Mouse (Mus musculus): Measurements from ENCODE around the gene Olfr481. TPM values are rescaled to one million over a fixed set of nuclear protein-coding genes. Genes with fewer than 3 reads are reported as not detected.

The Olfr481 gene
- not detected in 2 replicates for total RNA-seq (2014; rRNA removed)
- not detected in 2 replicates for polyA plus RNA-seq (2015; fragmentation: Nextera tagmentation; extraction: Ambion mirVana)

DNA sequence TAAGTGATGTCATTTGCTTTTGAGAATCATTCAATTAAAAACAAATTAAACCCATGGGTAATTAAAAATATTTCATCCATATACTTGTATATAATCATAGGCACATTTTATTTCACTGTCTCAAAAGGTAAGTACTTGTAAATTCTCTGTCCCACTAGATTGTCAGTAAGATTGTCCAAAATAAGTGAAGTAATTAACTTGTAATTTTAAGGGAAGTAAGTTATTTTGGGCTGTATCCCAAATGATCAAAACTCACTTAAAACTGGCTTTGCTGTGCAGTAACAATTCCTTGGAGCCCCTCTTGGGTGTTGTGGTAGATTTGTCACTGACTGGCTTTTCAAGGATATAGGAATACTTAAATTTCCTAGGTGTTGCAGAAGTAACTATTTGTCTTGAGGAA, at the start of gene Olfr481:
Olfr481 (plus strand) TSS at position 301 of the 400 bp plus-strand sequence.
- DNase-seq (ENCODE audit: low spot score), result no peak
- no peaks in the 10 kb centered on the region for H3K4me1 ChIP-seq (ENCODE audit: insufficient read depth, low read length)
- no peak within 1 kb of the TSS for H3K27ac ChIP-seq (ENCODE audit: low read depth, low read length)
- no peaks in the 10 kb centered on the region for H3K36me3 ChIP-seq (ENCODE audit: insufficient read depth, low read length)
- ATAC-seq (ENCODE audit: low FRiP score), result no peak
- no peaks in the 10 kb centered on the region for H3K9me3 ChIP-seq (ENCODE audit: low read length)
- TF ChIP-seq CTCF (IDR thresholded peaks at IDR 0.05), result no peak
- no peak within 1 kb of the TSS for H3K9ac ChIP-seq (replicated peaks; ENCODE audit: low read length, poor library complexity, severe bottlenecking)
- H3K4me3 ChIP-seq (ENCODE audit: low read depth, low read length), result no peak within 1 kb of the TSS
- no peak within 1 kb of the TSS for H3K4me2 ChIP-seq (ENCODE audit: low read depth, low read length, poor library complexity, severe bottlenecking)
- H3K27me3 ChIP-seq (ENCODE audit: insufficient read depth, low read length), result no peaks in the 10 kb centered on the region

- Histone ChIP-seq H3K4me2 (ENCODE audit: low read depth, low read length, poor library complexity, severe bottlenecking) (no peak within 1 kb of the TSS), H3K27me3 (ENCODE audit: insufficient read depth, low read length) (no peaks in the 10 kb centered on the region), H3K36me3 (ENCODE audit: insufficient read depth, low read length) (no peaks in the 10 kb centered on the region), H3K4me3 (ENCODE audit: low read depth, low read length) (no peak within 1 kb of the TSS), H3K9ac (replicated peaks; ENCODE audit: low read length, poor library complexity, severe bottlenecking) (no peak within 1 kb of the TSS), H3K27ac (ENCODE audit: low read depth, low read length) (no peak within 1 kb of the TSS), H3K4me1 (ENCODE audit: insufficient read depth, low read length) (no peaks in the 10 kb centered on the region), H3K9me3 (ENCODE audit: low read length) (no peaks in the 10 kb centered on the region)
- WGBS, result 80% methylated on average over 3 of the region's 3 CpGs
- TF ChIP-seq CTCF (IDR thresholded peaks at IDR 0.05), result no peak
- no peak for DNase-seq (ENCODE audit: low spot score)
- ATAC-seq (ENCODE audit: low FRiP score), result no peak
Observed at GRCm38 (mm10) chr7:108033889-108034288, 45.8 kb upstream of the Olfr481 start, which contains the start of gene Olfr478. Gene Olfr478 (minus strand): TSS chr7:108033989.

DNA sequence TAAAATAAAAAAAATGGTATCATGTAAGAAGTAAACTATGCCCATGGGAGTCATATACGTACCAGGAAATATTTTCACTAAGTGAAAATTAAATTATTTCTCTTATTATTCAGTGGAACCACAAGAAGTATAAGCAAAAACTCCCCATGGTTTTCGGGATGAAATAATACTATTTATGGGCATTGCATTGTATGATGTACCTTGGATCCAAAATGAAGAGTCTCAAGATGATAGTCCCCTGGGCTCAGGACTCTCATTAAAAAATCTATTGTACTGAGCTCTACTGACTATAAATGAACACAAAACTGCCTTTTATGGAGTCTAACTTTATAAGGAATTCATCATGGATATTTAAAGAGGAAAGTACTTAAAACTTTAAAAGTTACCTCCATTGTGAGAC, 29.3 kb upstream of the Olfr481 start, which contains the start of gene Olfr479:
Olfr479 (plus strand) TSS at position 301 of the 400 bp plus-strand sequence.
- Histone ChIP-seq H3K4me1 (ENCODE audit: insufficient read depth, low read length) (no peaks in the 10 kb centered on the region), H3K36me3 (ENCODE audit: insufficient read depth, low read length) (no peaks in the 10 kb centered on the region), H3K9ac (replicated peaks; ENCODE audit: low read length, poor library complexity, severe bottlenecking) (no peak within 1 kb of the TSS), H3K4me3 (ENCODE audit: low read depth, low read length) (no peak within 1 kb of the TSS), H3K9me3 (ENCODE audit: low read length) (no peaks in the 10 kb centered on the region), H3K4me2 (ENCODE audit: low read depth, low read length, poor library complexity, severe bottlenecking) (no peak within 1 kb of the TSS), H3K27me3 (ENCODE audit: insufficient read depth, low read length) (no peaks in the 10 kb centered on the region), H3K27ac (ENCODE audit: low read depth, low read length) (no peak within 1 kb of the TSS)
- ATAC-seq (ENCODE audit: low FRiP score) (no peak), DNase-seq (ENCODE audit: low spot score) (no peak)
- TF ChIP-seq CTCF (IDR thresholded peaks at IDR 0.05), result no peak
- 91% methylated on average over 2 of the region's 2 CpGs for WGBS

DNA sequence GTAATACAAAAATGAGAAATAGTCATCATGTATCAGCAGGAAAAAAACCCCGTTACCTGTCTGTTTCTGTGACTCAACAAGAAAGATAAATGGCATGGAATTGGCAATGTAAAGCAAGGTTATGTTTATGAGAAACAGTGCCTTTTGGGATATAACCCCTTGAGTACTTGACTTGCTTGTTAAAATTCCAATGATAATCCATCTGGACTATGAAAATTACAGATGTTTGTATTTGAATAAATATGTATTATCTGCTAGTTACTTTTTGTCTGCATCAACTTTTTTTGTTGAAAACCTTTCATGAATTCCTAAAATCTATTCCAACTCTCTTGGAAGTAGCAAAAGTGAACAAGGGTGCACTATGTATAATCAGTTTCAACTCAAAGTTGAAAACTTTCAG, 12.4 kb upstream of the Olfr481 start, which contains the start of gene Olfr480:
Olfr480 (minus strand) TSS at position 101 of the 400 bp plus-strand sequence.
- Histone ChIP-seq H3K4me2 (ENCODE audit: low read depth, low read length, poor library complexity, severe bottlenecking) (no peak within 1 kb of the TSS), H3K27ac (ENCODE audit: low read depth, low read length) (no peak within 1 kb of the TSS), H3K9me3 (ENCODE audit: low read length) (no peaks in the 10 kb centered on the region), H3K4me3 (ENCODE audit: low read depth, low read length) (no peak within 1 kb of the TSS), H3K4me1 (ENCODE audit: insufficient read depth, low read length) (no peaks in the 10 kb centered on the region), H3K9ac (replicated peaks; ENCODE audit: low read length, poor library complexity, severe bottlenecking) (no peak within 1 kb of the TSS), H3K27me3 (ENCODE audit: insufficient read depth, low read length) (no peaks in the 10 kb centered on the region), H3K36me3 (ENCODE audit: insufficient read depth, low read length) (no peaks in the 10 kb centered on the region)
- no peak for DNase-seq (ENCODE audit: low spot score)
- ATAC-seq (ENCODE audit: low FRiP score), result no peak
- WGBS, result 89% methylated on average over 1 of the region's 1 CpGs
- TF ChIP-seq CTCF (IDR thresholded peaks at IDR 0.05), result no peak

- peak; percentile 1 for DNase-seq (ENCODE audit: low spot score)
- Histone ChIP-seq H3K27ac (ENCODE audit: low read depth, low read length) (no peak within 1 kb of the TSS), H3K27me3 (ENCODE audit: insufficient read depth, low read length) (no peaks in the 10 kb centered on the region), H3K36me3 (ENCODE audit: insufficient read depth, low read length) (no peaks in the 10 kb centered on the region), H3K4me3 (ENCODE audit: low read depth, low read length) (no peak within 1 kb of the TSS), H3K9me3 (ENCODE audit: low read length) (no peaks in the 10 kb centered on the region), H3K9ac (replicated peaks; ENCODE audit: low read length, poor library complexity, severe bottlenecking) (no peak within 1 kb of the TSS), H3K4me2 (ENCODE audit: low read depth, low read length, poor library complexity, severe bottlenecking) (no peak within 1 kb of the TSS), H3K4me1 (ENCODE audit: insufficient read depth, low read length) (no peaks in the 10 kb centered on the region)
- no peak for TF ChIP-seq CTCF (IDR thresholded peaks at IDR 0.05)
- WGBS, result 81% methylated on average over 1 of the region's 1 CpGs
- ATAC-seq (ENCODE audit: low FRiP score), result no peak
Observed at GRCm38 (mm10) chr7:108097486-108097885, 17.8 kb downstream of the Olfr481 start, which contains the start of gene Olfr482. Gene Olfr482 (minus strand): TSS chr7:108097586.

- no peak for DNase-seq (ENCODE audit: low spot score)
- H3K9ac ChIP-seq (replicated peaks; ENCODE audit: low read length, poor library complexity, severe bottlenecking), result no peak within 1 kb of the TSS
- no peaks in the 10 kb centered on the region for H3K27me3 ChIP-seq (ENCODE audit: insufficient read depth, low read length)
- TF ChIP-seq CTCF (IDR thresholded peaks at IDR 0.05), result no peak
- H3K4me3 ChIP-seq (ENCODE audit: low read depth, low read length), result no peak within 1 kb of the TSS
- H3K4me2 ChIP-seq (ENCODE audit: low read depth, low read length, poor library complexity, severe bottlenecking), result no peak within 1 kb of the TSS
- no peaks in the 10 kb centered on the region for H3K36me3 ChIP-seq (ENCODE audit: insufficient read depth, low read length)
- 91% methylated on average over 1 of the region's 1 CpGs for WGBS
- ATAC-seq (ENCODE audit: low FRiP score), result no peak
- no peaks in the 10 kb centered on the region for H3K4me1 ChIP-seq (ENCODE audit: insufficient read depth, low read length)
- no peak within 1 kb of the TSS for H3K27ac ChIP-seq (ENCODE audit: low read depth, low read length)
- no peaks in the 10 kb centered on the region for H3K9me3 ChIP-seq (ENCODE audit: low read length)
Observed at GRCm38 (mm10) chr7:108100549-108100948, 20.9 kb downstream of the Olfr481 start, which contains the start of gene Olfr483. Gene Olfr483 (plus strand): TSS chr7:108100849.
